Mouse (Mus musculus) forebrain, embryonic 11.5 days (tissue): ENCODE measurements around the gene Olfr1199. TPM values are rescaled to one million over a fixed set of nuclear protein-coding genes. Genes with fewer than 3 reads are reported as not detected.

ENCODE experiments used
- ATAC-seq: fragments of 200-750 bp; cut with Nextera tagmentation; replicated peaks from 2 replicates; pipeline ENCODE4 v1.8.0; 2017; ENCODE audit warnings: moderate TSS enrichment; ENCODE audit not compliant: low FRiP score
- DNase-seq: peaks from one replicate; pipeline ENCODE4 v3.0.0-alpha.2; 2017; ENCODE audit warnings: low spot score
- H3K27ac ChIP-seq: fragments of 300-500 bp; sonication (generic); 2 replicates; pipeline ENCODE4 v1.5.1; 2014; ENCODE audit warnings: low read depth, low read length
- H3K27me3 ChIP-seq: fragments of 300-500 bp; sonication (generic); 2 replicates; pipeline ENCODE4 v1.6.1; 2014; ENCODE audit warnings: mild to moderate bottlenecking, low read length, mixed read lengths; ENCODE audit not compliant: control insufficient read depth, insufficient read depth
- H3K36me3 ChIP-seq: fragments of 300-500 bp; sonication (generic); 2 replicates; pipeline ENCODE4 v1.6.1; 2014; ENCODE audit warnings: mild to moderate bottlenecking, low read length, moderate library complexity, mixed read lengths; ENCODE audit not compliant: control insufficient read depth, insufficient read depth
- H3K4me1 ChIP-seq: fragments of 300-500 bp; sonication (generic); replicated peaks from 2 replicates; pipeline ENCODE4 v1.6.1; 2014; ENCODE audit warnings: low read length, mixed read lengths; ENCODE audit not compliant: control insufficient read depth, insufficient read depth
- H3K4me2 ChIP-seq: fragments of 300-500 bp; sonication (generic); 2 replicates; pipeline ENCODE4 v1.6.1; 2014; ENCODE audit warnings: low read depth, mild to moderate bottlenecking, low read length, moderate library complexity, mixed read lengths; ENCODE audit not compliant: severe bottlenecking
- H3K4me3 ChIP-seq: fragments of 300-500 bp; sonication (generic); 2 replicates; pipeline ENCODE4 v1.5.1; 2014; ENCODE audit warnings: low read depth, low read length
- H3K9ac ChIP-seq: fragments of 300-500 bp; sonication (generic); 2 replicates; pipeline ENCODE4 v1.6.1; 2014; ENCODE audit warnings: low read length
- H3K9me3 ChIP-seq: fragments of 300-500 bp; sonication (generic); 2 replicates; pipeline ENCODE4 v1.6.1; 2016; ENCODE audit warnings: low read length, mixed read lengths; ENCODE audit not compliant: control insufficient read depth
- WGBS: fragments of 180-500 bp; shearing (Covaris S2); extraction: QIAGEN DNeasy Blood & Tissue Kit; methylation state at CpG from one replicate; pipeline ENCODE4 v1.1.7; 2014; 5-methylcytosine and 5-hydroxymethylcytosine counted together
- polyA plus RNA-seq: library from polyadenylated mRNA; unstranded; fragments of >200 nt; fragmentation: Nextera tagmentation; extraction: Ambion mirVana; gene quantifications from 2 replicates; pipeline ENCODE4 v1.2.1, GENCODE M21; 2014

Gene Olfr1199
- not detected in 2 replicates for polyA plus RNA-seq

DNA sequence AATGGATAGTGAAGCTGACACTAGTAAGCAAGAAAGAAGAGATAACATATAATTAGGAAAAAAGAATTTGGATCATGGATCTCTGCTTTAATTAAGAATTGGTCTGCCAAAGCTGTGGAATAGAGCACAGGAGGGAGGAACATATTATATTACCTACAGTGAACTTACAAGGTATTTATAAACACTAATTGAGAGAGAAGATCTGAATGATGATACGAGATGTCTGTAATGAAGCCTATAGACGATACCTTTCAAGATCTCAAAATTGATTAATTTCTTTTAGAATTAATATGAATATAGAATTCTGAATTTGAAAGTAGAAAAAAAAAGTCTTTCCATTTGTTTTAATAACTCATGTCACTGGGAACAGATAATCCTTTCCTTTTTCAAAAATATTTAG is at the start of gene Olfr1199:
Gene Olfr1199, minus strand, starts transcription at position 101 of the 400 bp plus-strand sequence.
- WGBS: 82% methylated on average over 2 of the region's 2 CpGs

DNA sequence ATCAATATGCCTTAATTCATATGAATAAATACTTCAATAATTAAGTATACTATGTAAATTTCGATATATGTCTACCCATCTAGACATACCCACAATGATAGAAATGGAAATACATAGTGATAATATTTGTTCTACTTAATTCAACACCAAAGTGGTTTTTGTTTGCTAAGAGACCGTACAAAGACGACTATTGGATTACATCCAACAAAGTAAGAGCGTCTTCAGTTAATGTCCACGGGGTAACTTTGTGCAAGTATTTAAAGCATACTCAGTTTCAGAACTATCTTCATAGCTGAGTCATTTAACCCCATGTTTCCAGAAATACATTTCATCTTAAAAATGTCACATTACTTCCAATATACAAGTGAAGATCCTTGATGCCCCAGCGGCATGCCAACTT is 32.5 kb upstream of the Olfr1199 start, which contains the start of gene Olfr1201:
Gene Olfr1201, plus strand, starts transcription at position 301 of the 400 bp plus-strand sequence.
- Histone ChIP-seq H3K9me3 (no peaks in the 10 kb centered on the region), H3K9ac (no peak within 1 kb of the TSS), H3K36me3 (no peaks in the 10 kb centered on the region), H3K27me3 (no peaks in the 10 kb centered on the region), H3K4me2 (no peak within 1 kb of the TSS), H3K4me3 (no peak within 1 kb of the TSS), H3K4me1 (no peaks in the 10 kb centered on the region), H3K27ac (no peak within 1 kb of the TSS)
- DNase-seq (no peak), ATAC-seq (no peak)
- 86% methylated on average over 6 of the region's 6 CpGs for WGBS

More for the DNA sequence above, at the start of gene Olfr1199:
- Histone ChIP-seq H3K4me1 (no peaks in the 10 kb centered on the region), H3K9me3 (no peaks in the 10 kb centered on the region), H3K9ac (no peak within 1 kb of the TSS), H3K4me3 (no peak within 1 kb of the TSS), H3K27ac (no peak within 1 kb of the TSS), H3K36me3 (no peaks in the 10 kb centered on the region), H3K27me3 (no peaks in the 10 kb centered on the region), H3K4me2 (no peak within 1 kb of the TSS)
- no peak for ATAC-seq
- no peak for DNase-seq

DNA sequence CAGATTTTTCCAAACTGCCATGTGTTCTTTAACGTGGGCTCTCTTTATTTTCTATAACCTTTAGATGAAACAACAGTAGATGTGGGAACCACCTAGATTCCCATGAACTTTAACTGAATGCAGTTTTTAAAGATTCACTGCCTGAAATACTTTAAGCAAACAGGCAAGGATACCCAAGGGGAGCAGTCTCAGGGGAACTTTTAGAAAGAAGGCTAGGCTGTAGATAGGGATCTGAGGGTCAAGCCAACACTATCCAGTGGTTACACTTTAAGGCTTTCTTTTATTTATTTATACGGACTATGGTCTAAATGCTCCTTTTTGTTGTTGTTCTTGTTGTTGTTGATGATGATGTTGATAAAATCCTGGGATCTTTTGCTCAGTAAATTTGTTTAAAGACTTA is 10.1 kb upstream of the Olfr1199 start, which contains the start of gene Olfr1200:
Gene Olfr1200, minus strand, starts transcription at position 101 of the 400 bp plus-strand sequence.
- WGBS: 85% methylated on average over 2 of the region's 2 CpGs

DNA sequence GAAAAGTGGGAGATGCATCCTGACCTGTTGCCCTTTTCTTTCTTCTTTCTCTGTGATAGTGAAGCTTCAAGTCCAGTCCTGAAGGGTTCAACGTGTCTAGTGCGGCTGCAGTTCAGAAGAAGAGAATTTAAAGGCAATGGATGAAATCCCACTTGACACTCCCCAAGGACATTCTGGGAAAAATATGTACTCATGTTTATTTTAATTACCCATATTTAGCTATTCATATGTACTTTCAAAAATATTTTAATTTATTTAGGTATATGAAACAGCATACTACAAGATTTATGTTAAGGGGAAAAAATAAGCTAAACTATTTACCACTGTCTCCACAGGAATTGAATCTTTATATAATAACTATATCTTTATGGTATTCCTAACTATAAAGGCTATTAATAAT is 9.0 kb downstream of the Olfr1199 start, which contains the start of gene Olfr1198:
Gene Olfr1198, minus strand, starts transcription at position 101 of the 400 bp plus-strand sequence.
- H3K9ac ChIP-seq: no peak within 1 kb of the TSS
- H3K27ac ChIP-seq: no peak within 1 kb of the TSS
- no peak for ATAC-seq
- 92% methylated on average over 2 of the region's 2 CpGs for WGBS
- H3K27me3 ChIP-seq: no peaks in the 10 kb centered on the region
- no peak within 1 kb of the TSS for H3K4me2 ChIP-seq
- no peak within 1 kb of the TSS for H3K4me3 ChIP-seq
- no peaks in the 10 kb centered on the region for H3K36me3 ChIP-seq
- DNase-seq: no peak
- no peaks in the 10 kb centered on the region for H3K4me1 ChIP-seq
- no peaks in the 10 kb centered on the region for H3K9me3 ChIP-seq

More for the DNA sequence above, 10.1 kb upstream of the Olfr1199 start, which contains the start of gene Olfr1200:
- H3K9me3 ChIP-seq: no peaks in the 10 kb centered on the region
- no peak for ATAC-seq
- no peak within 1 kb of the TSS for H3K27ac ChIP-seq
- no peaks in the 10 kb centered on the region for H3K4me1 ChIP-seq
- no peak within 1 kb of the TSS for H3K4me2 ChIP-seq
- no peak for DNase-seq
- H3K36me3 ChIP-seq: no peaks in the 10 kb centered on the region
- H3K4me3 ChIP-seq: no peak within 1 kb of the TSS
- no peaks in the 10 kb centered on the region for H3K27me3 ChIP-seq
- no peak within 1 kb of the TSS for H3K9ac ChIP-seq

DNA sequence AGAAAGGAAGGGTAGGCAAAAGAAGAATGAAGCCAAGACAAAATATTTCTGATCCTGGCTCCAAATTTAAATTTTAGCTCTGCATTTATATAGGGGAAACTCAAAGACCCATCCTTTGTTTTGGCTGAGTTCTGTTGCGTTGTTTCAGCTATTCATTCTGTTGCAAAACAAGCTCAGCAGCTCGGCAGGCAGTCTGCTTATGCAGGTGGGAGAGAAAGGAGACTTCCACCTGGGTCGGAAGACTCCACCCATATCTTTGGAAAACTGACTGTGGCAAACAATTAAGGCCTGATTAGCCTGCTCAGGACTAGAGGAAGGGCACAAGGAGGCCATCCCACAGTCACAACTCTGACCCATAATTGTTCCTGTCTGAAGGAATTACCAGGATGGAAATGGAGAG is 16.9 kb downstream of the Olfr1199 start:
- H3K9ac ChIP-seq: no peak overlapping the region
- WGBS: 60% methylated on average over 3 of the region's 3 CpGs

DNA sequence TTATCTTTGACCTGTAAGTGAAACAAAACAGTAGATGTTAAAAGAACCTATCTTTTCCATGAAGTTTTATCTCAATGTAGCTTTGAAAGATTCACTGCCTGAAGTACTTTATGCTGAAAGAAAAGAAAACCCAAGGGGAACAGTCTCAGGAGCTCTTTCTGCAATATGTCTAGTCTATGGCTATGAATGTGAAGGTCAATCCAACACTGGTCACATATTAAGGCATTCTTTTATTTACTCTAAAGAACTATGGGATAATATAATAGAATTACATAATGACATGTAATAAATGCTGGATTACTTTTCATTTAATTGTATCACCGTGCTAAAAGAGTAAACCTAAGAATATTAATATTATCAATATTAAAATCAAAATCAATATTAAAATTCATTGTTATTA is 28.0 kb downstream of the Olfr1199 start, which contains the start of gene Olfr1197:
Gene Olfr1197, minus strand, starts transcription at position 101 of the 400 bp plus-strand sequence.
- Histone ChIP-seq H3K36me3 (no peaks in the 10 kb centered on the region), H3K27me3 (no peaks in the 10 kb centered on the region), H3K9me3 (no peaks in the 10 kb centered on the region), H3K4me3 (no peak within 1 kb of the TSS), H3K9ac (no peak within 1 kb of the TSS), H3K4me2 (no peak within 1 kb of the TSS), H3K4me1 (no peaks in the 10 kb centered on the region), H3K27ac (no peak within 1 kb of the TSS)
- DNase-seq (no peak), ATAC-seq (no peak)
- 91% methylated on average over 1 of the region's 1 CpGs for WGBS

More for the DNA sequence above, 16.9 kb downstream of the Olfr1199 start:
- ATAC-seq (no peak), DNase-seq (no peak)
- Histone ChIP-seq H3K4me2 (no peak overlapping the region), H3K4me1 (no peaks in the 10 kb centered on the region), H3K4me3 (no peak overlapping the region), H3K9me3 (no peaks in the 10 kb centered on the region), H3K36me3 (no peaks in the 10 kb centered on the region), H3K27me3 (no peaks in the 10 kb centered on the region), H3K27ac (no peak overlapping the region)

DNA sequence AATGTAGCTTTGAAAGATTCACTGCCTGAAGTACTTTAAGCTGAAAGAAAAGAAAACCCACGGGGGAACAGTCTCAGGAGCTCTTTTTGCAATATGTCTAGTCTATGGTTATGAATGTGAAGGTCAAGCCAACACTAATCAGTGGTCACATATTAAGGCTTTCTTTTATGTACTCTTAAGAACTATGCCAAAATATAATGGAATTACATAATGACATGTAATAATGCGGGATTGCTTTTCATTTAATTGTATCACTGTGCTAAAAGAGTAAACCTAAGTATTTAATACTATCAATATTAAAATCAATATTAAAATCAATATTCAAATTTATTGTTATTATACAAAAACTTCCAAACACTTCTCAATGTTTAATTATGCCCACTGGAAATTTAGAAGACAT is 55.8 kb downstream of the Olfr1199 start, which contains the start of gene Olfr1196:
Gene Olfr1196, minus strand, starts transcription at position 101 of the 400 bp plus-strand sequence.
- DNase-seq (no peak), ATAC-seq (no peak)
- no peaks in the 10 kb centered on the region for H3K4me1 ChIP-seq
- no peak within 1 kb of the TSS for H3K9ac ChIP-seq
- no peak within 1 kb of the TSS for H3K27ac ChIP-seq
- H3K9me3 ChIP-seq: no peaks in the 10 kb centered on the region
- H3K4me2 ChIP-seq: no peak within 1 kb of the TSS
- no peaks in the 10 kb centered on the region for H3K36me3 ChIP-seq
- WGBS: 89% methylated on average over 2 of the region's 2 CpGs
- no peak within 1 kb of the TSS for H3K4me3 ChIP-seq
- no peaks in the 10 kb centered on the region for H3K27me3 ChIP-seq
